Mouse (Mus musculus) heart, embryonic 12.5 days (tissue): ENCODE data around the gene Gm2237. TPM values are rescaled to one million over a fixed set of nuclear protein-coding genes. Genes with fewer than 3 reads are reported as not detected.
A peak's percentile ranks its signal among the peaks of the same experiment; 100 is the strongest.
"Not testable (repeated sequence)": the region's sequence is repeated elsewhere in the genome, so short reads cannot be mapped to it uniquely, and the experiment has no call there.

Experiments
- ATAC-seq: fragments of 200-750 bp; cut with Nextera tagmentation; 2 replicates; pipeline ENCODE4 v1.8.0; 2017; ENCODE audit warnings: moderate TSS enrichment, moderate library complexity; ENCODE audit not compliant: insufficient number of reproducible peaks, low FRiP score
- H3K27ac ChIP-seq: fragments of 300-500 bp; sonication (generic); 2 replicates; pipeline ENCODE4 v1.5.1; 2016; ENCODE audit warnings: mild to moderate bottlenecking, moderate library complexity; ENCODE audit not compliant: poor library complexity, severe bottlenecking
- H3K27me3 ChIP-seq: fragments of 300-500 bp; sonication (generic); replicated peaks from 2 replicates; pipeline ENCODE4 v1.6.1; 2016; ENCODE audit warnings: mild to moderate bottlenecking, moderate library complexity
- H3K36me3 ChIP-seq: fragments of 300-500 bp; sonication (generic); 2 replicates; pipeline ENCODE4 v1.6.1; 2016; ENCODE audit warnings: mild to moderate bottlenecking, moderate library complexity
- H3K4me1 ChIP-seq: fragments of 300-500 bp; sonication (generic); replicated peaks from 2 replicates; pipeline ENCODE4 v1.6.1; 2016; ENCODE audit warnings: mild to moderate bottlenecking
- H3K4me2 ChIP-seq: fragments of 300-500 bp; sonication (generic); 2 replicates; pipeline ENCODE4 v1.6.1; 2016; ENCODE audit warnings: mild to moderate bottlenecking, moderate library complexity
- H3K4me3 ChIP-seq: fragments of 300-500 bp; sonication (generic); 2 replicates; pipeline ENCODE4 v1.5.1; 2016; ENCODE audit warnings: mild to moderate bottlenecking
- H3K9ac ChIP-seq: fragments of 300-500 bp; sonication (generic); 2 replicates; pipeline ENCODE4 v1.6.1; 2016; ENCODE audit warnings: mild to moderate bottlenecking, moderate library complexity
- H3K9me3 ChIP-seq: fragments of 300-500 bp; sonication (generic); replicated peaks from 2 replicates; pipeline ENCODE4 v1.6.1; 2016; ENCODE audit warnings: mild to moderate bottlenecking, moderate library complexity
- WGBS: fragments of 180-500 bp; shearing (Covaris S2); methylation state at CpG from one replicate; pipeline ENCODE4 v1.1.7; 2016; 5-methylcytosine and 5-hydroxymethylcytosine counted together
- polyA plus RNA-seq: library from polyadenylated mRNA; unstranded; fragments of >200 nt; fragmentation: Nextera tagmentation; extraction: Ambion mirVana; gene quantifications from 2 replicates; pipeline ENCODE4 v1.2.1, GENCODE M21; 2016

Gm2237 gene
- 3.7 and 3.8 TPM in 2 replicates for polyA plus RNA-seq

GRCm38 (mm10) chr14:19584804-19585667 is at the start of gene Gm2237:
Gene Gm2237 (minus strand): TSS chr14:19585135.
- H3K4me3 ChIP-seq: peak within 1 kb of the TSS; percentile 62
- H3K9ac ChIP-seq: peak within 1 kb of the TSS; percentile 78
- not testable (repeated sequence) for H3K9me3 ChIP-seq, ATAC-seq, H3K36me3 ChIP-seq, H3K4me1 ChIP-seq, H3K27me3 ChIP-seq
- H3K27ac ChIP-seq: peak within 1 kb of the TSS; percentile 71; the same call in 1 of the 2 replicates
- H3K4me2 ChIP-seq: peak within 1 kb of the TSS; percentile 64
- WGBS: 0% methylated on average over 30 of the region's 62 CpGs

GRCm38 (mm10) chr14:19602481-19602880 is 17.5 kb upstream of the Gm2237 start, which contains the start of gene Gm5458:
Gene Gm5458 (minus strand): TSS chr14:19602581.
- not testable (repeated sequence) for H3K4me2 ChIP-seq, ATAC-seq, H3K9me3 ChIP-seq, H3K27ac ChIP-seq, H3K27me3 ChIP-seq, H3K36me3 ChIP-seq, H3K9ac ChIP-seq, H3K4me3 ChIP-seq, H3K4me1 ChIP-seq
- WGBS: 62% methylated on average over 2 of the region's 2 CpGs

GRCm38 (mm10) chr14:19549863-19550262 is 35.1 kb downstream of the Gm2237 start, which contains the start of gene Gm2244:
Gene Gm2244 (minus strand): TSS chr14:19549963.
- WGBS: 64% methylated on average over 1 of the region's 3 CpGs
- not testable (repeated sequence) for H3K4me2 ChIP-seq, H3K27ac ChIP-seq, H3K9ac ChIP-seq, H3K9me3 ChIP-seq, H3K4me3 ChIP-seq, H3K4me1 ChIP-seq, H3K27me3 ChIP-seq, ATAC-seq, H3K36me3 ChIP-seq

Other genes starting within 250 kb of the Gm2237 start
- 0.47 TPM in 1 of 2 replicates, not detected in the other for gene Gm21738, start 166.2 kb downstream of the Gm2237 start, polyA plus RNA-seq
- 0.31 and 0.63 TPM in 2 replicates for gene Gm2244, start 35.2 kb downstream of the Gm2237 start, polyA plus RNA-seq
- not detected in 2 replicates for gene Gm5458, start 17.4 kb upstream of the Gm2237 start, polyA plus RNA-seq
- gene Nid2, start 166.1 kb upstream of the Gm2237 start, polyA plus RNA-seq: 204 and 208 TPM in 2 replicates
- 184 and 193 TPM in 2 replicates for gene Rtraf, start 238.7 kb upstream of the Gm2237 start, polyA plus RNA-seq